Mouse (Mus musculus) urinary bladder, postnatal 14 days (tissue): Measurements from ENCODE around the gene Fbxl22.

Source experiments
- DNase-seq: peaks from one replicate; pipeline ENCODE4 v3.0.0; 2021; ENCODE audit warnings: low spot score

The Fbxl22 gene

GRCm38 (mm10) chr9:66514256-66514770 lies at the start of gene Fbxl22:
Fbxl22 (minus strand) TSS chr9:66514593.
- DNase-seq, result peak; percentile 70

DNA sequence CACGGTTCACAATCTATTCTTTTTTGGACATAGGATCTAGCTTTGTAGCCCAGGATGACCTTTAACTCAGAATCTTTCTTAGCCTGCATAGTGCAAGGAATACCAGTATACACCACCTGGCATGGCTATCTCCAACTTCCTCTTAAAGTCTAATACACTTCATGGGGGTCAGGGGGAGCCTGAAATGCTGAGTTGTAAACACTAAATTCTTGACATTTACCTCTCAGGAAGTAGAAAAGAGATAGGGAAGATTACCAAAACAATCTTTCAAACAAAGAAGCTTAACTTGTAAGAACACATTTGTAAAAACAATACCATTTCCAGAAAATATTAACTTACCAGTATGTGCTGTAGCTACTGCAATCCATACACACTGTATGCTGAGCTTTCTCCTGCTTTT lies 47.8 kb upstream of the Fbxl22 start:
- no peak for DNase-seq

- no peak for DNase-seq
These were observed 47.1 kb upstream of the Fbxl22 start for GRCm38 (mm10) chr9:66561496-66561895.

DNA sequence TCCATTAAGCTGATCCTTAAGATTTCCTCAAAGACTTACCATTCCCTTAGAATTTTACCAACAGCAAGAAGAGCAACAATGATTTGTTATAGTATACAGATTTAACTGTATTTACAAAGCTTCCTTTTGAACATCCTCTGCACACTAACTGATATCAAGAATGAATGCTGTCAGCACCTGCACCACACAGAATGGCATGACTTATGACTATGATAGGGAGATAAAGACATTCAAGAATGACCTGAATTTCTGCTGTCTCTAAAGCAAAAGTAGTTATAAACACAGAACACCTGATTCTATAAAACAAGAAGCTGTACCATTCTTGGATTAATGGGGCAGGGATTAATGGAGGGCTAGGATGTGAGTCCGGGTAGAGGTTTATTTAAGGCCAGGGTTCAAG lies 46.3 kb upstream of the Fbxl22 start:
- DNase-seq, result no peak

DNA sequence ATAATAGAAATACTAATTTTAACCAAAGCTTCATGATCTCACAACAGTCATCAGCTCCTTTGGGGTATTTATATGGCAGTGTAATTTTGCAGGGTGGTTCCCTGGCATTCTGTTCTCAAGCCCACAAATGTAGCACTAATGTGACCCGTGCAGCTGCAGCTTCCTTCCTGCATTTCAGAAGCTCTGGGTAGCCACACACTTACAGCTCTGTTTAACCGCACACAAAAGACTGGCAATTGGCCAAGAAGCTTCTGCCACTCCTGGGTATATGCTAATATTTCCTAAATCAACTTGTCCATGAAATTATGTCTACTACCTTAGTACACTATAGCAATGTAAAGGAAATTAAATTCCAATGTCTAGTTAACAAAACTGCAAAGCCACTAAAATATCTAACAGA lies 45.9 kb upstream of the Fbxl22 start:
- peak; percentile 8 for DNase-seq

GRCm38 (mm10) chr9:66558971-66559370 lies 44.6 kb upstream of the Fbxl22 start:
- DNase-seq, result no peak

GRCm38 (mm10) chr9:66542785-66543184 lies 28.4 kb upstream of the Fbxl22 start:
- DNase-seq, result no peak

DNA sequence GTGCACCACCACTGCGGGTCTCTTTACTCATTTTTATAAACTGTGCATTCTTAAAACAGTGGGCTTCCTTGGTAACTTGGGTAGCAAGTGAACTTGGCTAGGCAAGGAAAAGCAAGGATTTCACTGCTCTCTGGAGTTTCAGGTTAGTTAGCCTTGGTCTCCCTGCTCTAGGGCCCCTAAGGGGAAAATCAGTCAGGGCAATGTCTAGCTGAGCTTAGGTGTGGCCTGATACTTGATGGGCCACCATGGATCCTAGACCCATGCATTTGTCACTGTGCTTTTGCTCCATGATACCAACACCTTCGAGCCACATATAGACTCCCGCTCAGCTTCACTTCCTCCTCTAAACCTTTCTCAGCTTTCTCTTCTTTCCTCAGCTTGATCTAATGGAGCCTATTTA lies 7.2 kb upstream of the Fbxl22 start:
- DNase-seq, result no peak

GRCm38 (mm10) chr9:66520299-66520698 lies 5.9 kb upstream of the Fbxl22 start:
- DNase-seq, result no peak

- DNase-seq, result no peak
These were observed 4.5 kb upstream of the Fbxl22 start for GRCm38 (mm10) chr9:66518901-66519300.

- DNase-seq, result no peak
These were observed 3.9 kb upstream of the Fbxl22 start for GRCm38 (mm10) chr9:66518251-66518650.

DNA sequence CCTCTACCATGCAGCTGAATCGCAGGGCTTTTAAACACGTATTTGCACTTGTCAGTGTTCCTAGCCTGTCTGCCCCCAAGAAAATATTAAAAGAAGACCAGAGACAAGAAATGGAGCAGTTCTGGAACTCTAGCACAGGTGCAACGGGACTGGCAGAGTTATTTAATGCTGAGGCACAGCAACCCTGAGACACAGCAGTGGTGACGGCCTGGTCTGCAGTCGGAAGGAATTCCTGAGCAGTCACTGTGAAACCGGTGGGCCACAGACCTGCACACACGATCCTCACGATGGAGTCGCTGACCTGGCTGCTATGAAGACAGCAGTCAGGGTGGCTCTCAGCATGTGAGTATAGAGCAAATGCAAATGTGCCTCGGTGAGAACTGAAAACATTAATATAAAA lies 3.4 kb upstream of the Fbxl22 start:
- no peak for DNase-seq

- DNase-seq, result peak; percentile 47
These were observed 2.0 kb upstream of the Fbxl22 start for GRCm38 (mm10) chr9:66516296-66516940.

DNA sequence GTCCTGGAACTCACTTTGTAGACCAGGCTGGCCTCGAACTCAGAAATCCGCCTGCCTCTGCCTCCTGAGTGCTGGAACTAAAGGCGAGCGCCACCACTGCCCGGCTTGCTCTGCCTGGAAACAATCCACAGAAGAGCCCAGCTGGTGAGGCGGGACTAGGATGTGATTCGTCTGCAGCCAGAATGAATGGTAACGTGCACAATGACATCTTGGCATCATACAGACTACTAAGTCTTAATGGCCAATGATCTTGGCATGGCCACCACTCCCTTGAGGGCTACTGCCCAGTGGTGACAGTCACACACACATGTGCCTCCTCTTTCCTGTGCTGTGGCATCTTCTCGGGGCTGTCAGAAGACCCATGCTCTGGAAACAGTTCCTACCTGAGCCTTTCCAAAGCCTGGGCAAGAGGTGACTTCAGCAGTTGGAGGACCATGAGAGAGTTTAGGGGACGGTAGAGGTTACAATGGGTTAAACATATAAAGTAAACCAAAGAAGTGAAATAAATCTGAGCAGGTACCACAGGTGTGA lies 1.4 kb upstream of the Fbxl22 start:
- DNase-seq, result no peak

DNA sequence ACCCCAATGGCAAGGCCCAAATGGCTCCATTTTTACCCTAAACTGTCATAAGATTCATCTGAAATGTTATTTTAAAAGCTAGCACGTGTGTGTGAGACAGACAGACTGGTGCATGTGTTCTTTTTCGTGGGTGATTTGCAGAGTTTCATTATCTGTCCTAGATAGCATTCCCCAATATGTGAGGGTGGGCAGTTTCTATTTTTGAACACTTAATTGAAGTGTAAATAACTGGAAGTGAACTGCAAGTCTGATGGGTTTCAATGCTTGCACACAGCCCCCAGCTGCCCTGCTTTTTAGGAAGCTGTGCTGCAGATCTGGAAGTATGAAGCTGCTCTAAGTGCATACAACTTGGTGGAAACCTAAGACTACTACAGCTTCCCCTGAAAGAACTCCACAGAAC lies 722 bp upstream of the Fbxl22 start:
- no peak for DNase-seq

DNA sequence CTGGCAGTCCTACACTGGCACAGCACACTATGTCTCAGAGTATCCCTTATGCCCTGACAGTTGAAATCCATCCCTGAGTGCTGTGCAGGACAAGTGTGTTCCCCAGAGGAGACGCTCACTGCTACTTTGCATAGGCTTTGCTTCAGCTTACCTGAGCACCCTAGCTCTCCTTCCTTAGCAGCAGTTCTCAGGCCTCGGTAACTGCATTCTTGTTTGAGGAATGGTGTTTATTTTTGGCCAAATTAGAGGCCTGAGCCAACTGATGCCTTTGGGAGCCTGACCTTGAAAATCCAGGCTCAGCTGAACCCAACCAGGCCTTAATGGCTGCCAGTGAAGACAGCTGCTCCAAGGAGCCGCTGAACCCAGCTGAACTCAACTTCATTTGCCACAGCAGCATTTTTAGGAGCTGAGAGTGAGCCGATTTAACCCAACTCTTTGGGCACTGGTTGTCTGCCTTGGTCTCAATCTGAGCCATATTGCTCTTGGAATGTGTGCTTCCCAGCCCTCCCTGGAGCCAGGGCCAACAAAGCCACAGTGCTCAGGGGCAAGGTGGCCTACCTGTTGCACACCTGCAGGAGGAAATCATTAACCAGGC lies 635 bp downstream of the Fbxl22 start:
- no peak for DNase-seq

- DNase-seq, result no peak
These were observed 1.2 kb downstream of the Fbxl22 start for GRCm38 (mm10) chr9:66513150-66513549.

GRCm38 (mm10) chr9:66512351-66512671 lies 2.1 kb downstream of the Fbxl22 start:
- peak; percentile 86 for DNase-seq

GRCm38 (mm10) chr9:66511580-66512350 lies 2.6 kb downstream of the Fbxl22 start:
- peak; percentile 93 for DNase-seq

- DNase-seq, result no peak
These were observed 3.4 kb downstream of the Fbxl22 start for GRCm38 (mm10) chr9:66510944-66511343.

GRCm38 (mm10) chr9:66510351-66510841 lies 4.0 kb downstream of the Fbxl22 start:
- no peak for DNase-seq

DNA sequence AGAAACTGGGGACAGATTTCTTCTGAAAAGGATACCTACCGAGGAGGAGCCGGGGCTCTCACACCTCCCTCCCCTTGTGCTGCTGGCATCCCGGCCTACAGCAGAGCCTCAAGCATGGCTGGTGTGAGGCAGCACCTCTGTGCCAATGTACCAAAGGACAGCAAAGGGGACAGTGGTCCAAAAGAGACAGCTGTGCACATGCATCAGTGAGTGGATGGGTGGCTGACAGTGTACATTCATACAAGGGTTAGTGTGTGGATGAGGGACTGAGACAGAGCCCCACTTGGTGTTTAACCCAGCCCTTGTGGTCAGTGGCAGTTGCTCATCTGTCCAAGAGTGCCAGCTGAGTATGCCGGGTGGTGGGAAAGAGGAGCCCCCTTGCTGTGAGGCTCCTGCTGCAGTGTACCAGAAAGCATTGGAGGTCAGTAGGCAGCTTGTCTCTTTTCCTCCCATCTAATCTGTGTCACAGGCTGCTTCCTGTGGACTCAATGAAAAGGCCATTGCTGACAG lies 5.4 kb downstream of the Fbxl22 start:
- DNase-seq, result no peak

- no peak for DNase-seq
These were observed 6.7 kb downstream of the Fbxl22 start for GRCm38 (mm10) chr9:66507684-66508083.
